Mouse (Mus musculus) forebrain, embryonic 16.5 days (tissue): ENCODE data around the gene Dhrs9. TPM values are rescaled to one million over a fixed set of nuclear protein-coding genes. Genes with fewer than 3 reads are reported as not detected.

ENCODE experiments used
- ATAC-seq: fragments of 200-750 bp; cut with Nextera tagmentation; 2 replicates; pipeline ENCODE4 v1.8.0; 2017; ENCODE audit warnings: mild to moderate bottlenecking, moderate library complexity
- H3K27ac ChIP-seq: fragments of 300-500 bp; sonication (generic); 2 replicates; pipeline ENCODE4 v1.5.1; 2014; ENCODE audit warnings: low read length, control low read depth
- H3K27me3 ChIP-seq: fragments of 300-500 bp; sonication (generic); replicated peaks from 2 replicates; pipeline ENCODE4 v1.6.1; 2014; ENCODE audit warnings: low read length; ENCODE audit not compliant: control insufficient read depth, insufficient read depth
- H3K36me3 ChIP-seq: fragments of 300-500 bp; sonication (generic); 2 replicates; pipeline ENCODE4 v1.6.1; 2014; ENCODE audit not compliant: control insufficient read depth, insufficient read depth
- H3K4me1 ChIP-seq: fragments of 300-500 bp; sonication (generic); replicated peaks from 2 replicates; pipeline ENCODE4 v1.6.1; 2014; ENCODE audit warnings: low read length; ENCODE audit not compliant: control insufficient read depth, insufficient read depth
- H3K4me2 ChIP-seq: fragments of 300-500 bp; sonication (generic); 2 replicates; pipeline ENCODE4 v1.6.1; 2014; ENCODE audit warnings: mild to moderate bottlenecking, low read length, control low read depth
- H3K4me3 ChIP-seq: fragments of 300-500 bp; sonication (generic); replicated peaks from 2 replicates; pipeline ENCODE4 v1.5.1; 2014; ENCODE audit warnings: mild to moderate bottlenecking, low read length, control low read depth
- H3K9ac ChIP-seq: fragments of 300-500 bp; sonication (generic); replicated peaks from 2 replicates; pipeline ENCODE4 v1.6.1; 2014; ENCODE audit warnings: low read depth, low read length, control low read depth
- H3K9me3 ChIP-seq: fragments of 300-500 bp; sonication (generic); 2 replicates; pipeline ENCODE4 v1.6.1; 2016; ENCODE audit warnings: low read length; ENCODE audit not compliant: control insufficient read depth
- WGBS: fragments of 180-500 bp; shearing (Covaris S2); extraction: QIAGEN DNeasy Blood & Tissue Kit; methylation state at CpG from one replicate; pipeline ENCODE4 v1.1.7; 2014; 5-methylcytosine and 5-hydroxymethylcytosine counted together
- polyA plus RNA-seq: library from polyadenylated mRNA; unstranded; fragments of >200 nt; fragmentation: Nextera tagmentation; extraction: Ambion mirVana; gene quantifications from 2 replicates; pipeline ENCODE4 v1.2.1, GENCODE M21; 2015

The Dhrs9 gene
- polyA plus RNA-seq, 1 experiment from 2014 or later = not detected

DNA sequence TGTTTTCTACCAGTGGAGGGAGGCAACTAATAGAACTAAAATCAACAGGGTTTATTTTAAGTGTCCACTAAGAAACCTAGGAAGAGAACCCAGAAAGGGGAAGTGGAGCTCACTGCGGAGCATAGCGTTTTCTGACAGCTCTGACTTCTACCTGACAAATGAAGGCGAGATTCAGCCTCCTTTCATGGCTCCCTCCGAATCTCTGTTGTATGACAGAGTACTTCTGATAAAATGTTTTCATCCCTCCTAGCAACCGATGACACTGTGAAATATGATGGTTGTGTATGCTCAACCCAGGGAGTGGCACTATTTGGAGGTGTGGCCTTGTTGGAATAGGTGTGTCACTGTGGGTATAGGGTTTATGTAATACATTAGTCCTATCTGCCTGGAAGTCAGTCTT lies 2.6 kb downstream of the Dhrs9 start:
- H3K27me3 ChIP-seq = no peaks in the 10 kb centered on the region
- H3K4me3 ChIP-seq = no peak overlapping the region
- H3K4me1 ChIP-seq = no peaks in the 10 kb centered on the region
- no peaks in the 10 kb centered on the region for H3K9me3 ChIP-seq
- H3K9ac ChIP-seq = no peak overlapping the region
- H3K4me2 ChIP-seq = no peak overlapping the region
- no peaks in the 10 kb centered on the region for H3K36me3 ChIP-seq
- WGBS = 91% methylated on average over 5 of the region's 5 CpGs
- no peak overlapping the region for H3K27ac ChIP-seq
- ATAC-seq = no peak

DNA sequence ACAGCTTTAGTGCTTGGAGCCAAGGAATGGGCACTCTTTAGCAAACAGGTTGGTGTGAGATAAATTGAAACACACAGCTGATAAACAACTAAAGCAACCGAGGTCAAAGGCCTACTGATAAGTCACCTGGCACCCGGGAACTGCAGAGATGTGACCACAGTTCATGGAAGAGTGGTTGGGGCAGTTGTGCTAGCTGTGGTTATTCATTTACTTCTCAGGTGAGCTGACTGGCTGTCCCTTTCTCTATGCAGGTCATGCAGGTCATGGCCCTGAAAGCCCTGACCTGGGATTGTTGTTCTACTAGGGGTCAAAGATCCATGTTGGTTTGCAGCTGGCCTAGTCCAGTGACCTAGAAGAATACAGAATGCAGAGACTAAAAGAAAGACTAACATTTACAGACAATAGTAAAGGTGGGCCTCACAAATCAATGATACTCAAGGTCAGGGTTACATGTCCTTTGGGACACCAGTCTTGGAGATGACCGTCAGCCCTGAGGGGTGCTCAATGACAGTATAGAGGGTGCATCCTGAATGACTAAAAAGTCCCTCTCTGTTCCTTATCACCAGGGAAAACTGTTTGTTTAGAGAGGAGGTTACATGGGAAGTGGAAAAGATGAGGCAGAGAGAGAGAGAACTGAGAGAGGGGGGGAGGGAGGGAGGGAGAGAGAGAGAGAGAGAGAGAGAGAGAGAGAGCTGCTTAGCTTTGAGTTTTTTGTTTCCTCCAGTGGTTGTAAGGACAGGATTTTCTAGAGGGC lies 6.0 kb downstream of the Dhrs9 start:
- no peaks in the 10 kb centered on the region for H3K36me3 ChIP-seq
- no peaks in the 10 kb centered on the region for H3K27me3 ChIP-seq
- H3K9ac ChIP-seq = no peak overlapping the region
- no peak overlapping the region for H3K4me2 ChIP-seq
- H3K4me1 ChIP-seq = no peaks in the 10 kb centered on the region
- WGBS = 90% methylated on average over 3 of the region's 3 CpGs
- H3K27ac ChIP-seq = no peak overlapping the region
- H3K9me3 ChIP-seq = no peaks in the 10 kb centered on the region
- no peak overlapping the region for H3K4me3 ChIP-seq
- ATAC-seq = no peak

DNA sequence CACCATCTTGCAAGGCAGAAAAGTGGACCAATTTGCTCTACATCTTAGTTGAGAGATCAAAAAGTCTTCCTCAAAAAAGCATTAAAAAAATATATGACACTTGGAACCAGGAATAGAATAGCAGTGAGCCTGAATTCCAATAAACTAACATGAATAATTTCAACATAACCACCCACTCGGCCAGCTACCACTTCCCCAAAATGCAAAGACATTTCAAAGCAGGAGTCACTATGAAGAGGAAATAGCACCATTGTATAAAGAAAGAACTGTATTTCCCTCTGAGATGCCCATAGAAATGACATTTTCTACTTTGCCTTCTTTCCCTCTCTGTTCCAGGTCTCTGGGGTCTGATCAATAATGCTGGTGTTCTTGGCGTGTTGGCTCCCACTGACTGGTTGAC lies 13.7 kb downstream of the Dhrs9 start:
- H3K4me1 ChIP-seq = no peaks in the 10 kb centered on the region
- no peak overlapping the region for H3K9ac ChIP-seq
- H3K27ac ChIP-seq = no peak overlapping the region
- H3K36me3 ChIP-seq = no peaks in the 10 kb centered on the region
- H3K9me3 ChIP-seq = no peaks in the 10 kb centered on the region
- no peaks in the 10 kb centered on the region for H3K27me3 ChIP-seq
- no peak for ATAC-seq
- no peak overlapping the region for H3K4me3 ChIP-seq
- no peak overlapping the region for H3K4me2 ChIP-seq
- 92% methylated on average over 2 of the region's 2 CpGs for WGBS

DNA sequence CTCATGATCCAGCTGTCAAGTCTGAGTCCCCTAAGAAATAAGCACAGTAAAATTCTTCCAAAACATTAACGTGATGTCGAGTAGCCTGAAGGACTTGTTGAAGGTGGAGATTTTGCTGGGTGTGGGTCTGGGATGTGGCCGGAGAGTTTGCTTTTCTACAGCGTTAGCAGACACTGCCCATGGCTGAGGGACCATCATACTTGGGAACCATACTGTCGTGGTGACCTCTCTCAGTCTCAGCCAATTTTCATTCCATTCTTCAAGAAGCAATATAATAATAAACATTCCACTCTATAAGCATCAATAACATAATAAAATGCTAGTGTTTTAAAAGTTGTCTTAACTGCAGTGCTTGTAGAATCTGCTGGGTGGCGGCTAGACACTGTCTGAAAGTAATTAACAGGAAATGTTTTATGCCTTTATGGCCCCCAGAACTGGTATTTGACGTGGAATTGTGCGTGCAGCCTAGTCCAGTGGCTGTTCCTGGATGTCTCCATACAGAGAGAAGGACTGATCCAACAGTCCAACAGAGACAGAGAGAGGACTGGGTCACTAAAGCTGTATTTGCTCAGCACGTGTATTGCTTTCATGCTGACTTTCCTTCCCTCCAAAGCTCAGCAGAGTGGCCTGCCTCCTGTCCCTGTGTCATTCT lies 15.5 kb downstream of the Dhrs9 start:
- H3K4me2 ChIP-seq = no peak overlapping the region
- ATAC-seq = no peak
- H3K27ac ChIP-seq = no peak overlapping the region
- H3K4me1 ChIP-seq = no peaks in the 10 kb centered on the region
- no peak overlapping the region for H3K4me3 ChIP-seq
- no peaks in the 10 kb centered on the region for H3K27me3 ChIP-seq
- H3K9ac ChIP-seq = no peak overlapping the region
- 87% methylated on average over 9 of the region's 9 CpGs for WGBS
- H3K9me3 ChIP-seq = no peaks in the 10 kb centered on the region
- H3K36me3 ChIP-seq = no peaks in the 10 kb centered on the region

DNA sequence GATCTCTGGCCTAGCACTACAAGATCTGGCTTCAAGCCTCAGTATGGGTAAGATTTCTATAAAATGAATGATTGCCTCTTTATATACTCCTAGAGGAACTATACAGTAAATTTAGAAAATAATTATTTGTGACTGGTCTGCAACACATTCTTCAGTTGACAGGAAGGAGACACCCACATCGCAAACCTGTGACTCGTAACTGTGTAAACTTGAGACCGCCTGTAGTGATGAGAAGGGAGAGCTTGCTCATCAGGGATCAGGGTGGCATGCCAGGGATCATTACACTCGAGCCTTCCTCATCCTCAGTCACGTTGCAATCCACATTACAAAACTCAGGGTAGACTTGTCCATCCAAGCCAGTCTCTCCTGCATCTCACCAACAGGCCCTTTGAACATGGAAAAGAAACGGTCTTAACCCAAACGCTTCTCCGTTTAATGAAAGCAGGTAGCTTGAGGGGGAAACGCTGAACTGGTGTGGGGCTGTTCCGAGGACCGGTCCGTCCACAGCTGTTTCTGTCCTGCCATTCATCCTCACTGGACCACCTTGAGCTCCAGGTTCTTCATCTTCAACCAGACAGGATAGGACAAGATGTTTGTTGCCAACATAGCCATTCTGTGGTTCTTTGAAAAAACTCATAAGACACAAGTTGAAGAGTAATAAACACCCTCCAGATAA lies 16.7 kb downstream of the Dhrs9 start:
- H3K9ac ChIP-seq = no peak overlapping the region
- ATAC-seq = no peak
- H3K27ac ChIP-seq = no peak overlapping the region
- H3K4me1 ChIP-seq = no peaks in the 10 kb centered on the region
- WGBS = 90% methylated on average over 12 of the region's 12 CpGs
- no peaks in the 10 kb centered on the region for H3K27me3 ChIP-seq
- H3K36me3 ChIP-seq = no peaks in the 10 kb centered on the region
- H3K4me3 ChIP-seq = no peak overlapping the region
- no peak overlapping the region for H3K4me2 ChIP-seq
- no peaks in the 10 kb centered on the region for H3K9me3 ChIP-seq

GRCm38 (mm10) chr2:69400866-69401604 lies 20.8 kb downstream of the Dhrs9 start:
- Histone ChIP-seq H3K9ac (no peak overlapping the region), H3K36me3 (no peaks in the 10 kb centered on the region), H3K27me3 (no peaks in the 10 kb centered on the region), H3K4me1 (no peaks in the 10 kb centered on the region), H3K27ac (no peak overlapping the region), H3K9me3 (no peaks in the 10 kb centered on the region), H3K4me2 (no peak overlapping the region), H3K4me3 (no peak overlapping the region)
- WGBS = 70% methylated on average over 7 of the region's 7 CpGs
- ATAC-seq = no peak

DNA sequence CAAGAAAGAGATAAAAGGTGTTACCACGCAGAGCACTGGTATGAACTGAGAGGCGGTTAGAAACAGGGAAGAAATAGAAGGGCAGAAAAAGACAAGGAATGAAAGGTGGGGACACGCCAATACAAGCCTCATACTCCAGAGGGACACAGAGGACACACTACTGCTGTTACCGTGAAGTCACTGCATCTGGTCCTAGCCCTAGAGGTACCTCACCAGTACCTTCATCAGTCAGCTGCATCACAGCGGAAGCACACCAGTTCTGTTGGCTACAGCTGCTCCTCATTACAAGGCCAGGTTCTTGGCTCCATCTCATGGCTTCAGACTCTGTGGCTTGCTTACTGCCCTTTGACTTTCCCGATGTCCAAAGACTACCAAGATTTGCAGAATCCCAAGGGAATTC lies 21.6 kb downstream of the Dhrs9 start:
- no peaks in the 10 kb centered on the region for H3K4me1 ChIP-seq
- no peak overlapping the region for H3K27ac ChIP-seq
- no peak overlapping the region for H3K4me2 ChIP-seq
- H3K9me3 ChIP-seq = no peaks in the 10 kb centered on the region
- no peaks in the 10 kb centered on the region for H3K27me3 ChIP-seq
- ATAC-seq = no peak
- no peaks in the 10 kb centered on the region for H3K36me3 ChIP-seq
- no peak overlapping the region for H3K4me3 ChIP-seq
- WGBS = 94% methylated on average over 6 of the region's 6 CpGs
- H3K9ac ChIP-seq = no peak overlapping the region

DNA sequence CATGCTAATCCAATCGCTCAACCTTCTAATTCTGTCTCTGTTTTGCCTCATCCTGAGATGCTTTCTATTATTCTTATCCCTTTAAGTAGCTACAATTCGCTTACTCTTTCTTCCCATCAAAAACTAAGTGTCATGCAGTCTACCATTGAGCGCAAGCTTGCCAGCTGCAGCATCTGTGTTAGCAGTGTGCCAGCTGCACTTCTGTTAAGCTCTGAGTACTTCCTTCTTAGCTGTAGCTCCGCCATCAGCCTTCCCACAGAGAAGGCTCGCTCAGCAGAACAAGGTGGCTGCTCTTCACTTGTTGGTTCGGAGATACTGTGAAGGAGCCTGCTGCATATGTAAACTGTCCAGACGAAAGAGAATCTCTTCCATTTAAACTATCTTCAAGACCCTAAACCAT lies 22.1 kb downstream of the Dhrs9 start:
- WGBS = 83% methylated on average over 7 of the region's 7 CpGs
- H3K36me3 ChIP-seq = no peaks in the 10 kb centered on the region
- ATAC-seq = peak; percentile 55

GRCm38 (mm10) chr2:69405692-69406091 lies 25.4 kb downstream of the Dhrs9 start:
- WGBS = 90% methylated on average over 5 of the region's 5 CpGs
- no peak overlapping the region for H3K4me2 ChIP-seq

More for the DNA sequence above, 22.1 kb downstream of the Dhrs9 start:
- Histone ChIP-seq H3K4me1 (no peaks in the 10 kb centered on the region), H3K27me3 (no peaks in the 10 kb centered on the region), H3K4me3 (no peak overlapping the region), H3K9ac (no peak overlapping the region), H3K9me3 (no peaks in the 10 kb centered on the region), H3K4me2 (no peak overlapping the region), H3K27ac (no peak overlapping the region)

More at GRCm38 (mm10) chr2:69405692-69406091, 25.4 kb downstream of the Dhrs9 start:
- Histone ChIP-seq H3K4me3 (no peak overlapping the region), H3K27me3 (no peaks in the 10 kb centered on the region), H3K36me3 (no peaks in the 10 kb centered on the region), H3K27ac (no peak overlapping the region), H3K9me3 (no peaks in the 10 kb centered on the region), H3K4me1 (no peaks in the 10 kb centered on the region), H3K9ac (no peak overlapping the region)
- ATAC-seq = no peak
